Mouse (Mus musculus) monocyte, adult 5-6 weeks (primary cell): ENCODE measurements around the gene Ppil3. TPM values are rescaled to one million over a fixed set of nuclear protein-coding genes. Genes with fewer than 3 reads are reported as not detected.

Experiments
- total RNA-seq: library from RNA; stranded (forward); fragments of 200-1000, 200-491, 200-594 nt; gene quantifications from 3 replicates; pipeline ENCODE4 v1.2.3, GENCODE M21; 2017

Gene Ppil3
- total RNA-seq, 1 experiment from 2014 or later = 80.1 TPM

Other genes starting within 250 kb of the Ppil3 start
- gene Aox4, start 235.1 kb downstream of the Ppil3 start, total RNA-seq = not detected in 3 replicates
- gene Aox2, start 167.2 kb downstream of the Ppil3 start, total RNA-seq = 0.10 TPM in 1 of 3 replicates, not detected in the others
- 164 to 180 TPM (median 178 TPM) in 3 replicates for gene Bzw1, start 52.6 kb downstream of the Ppil3 start, total RNA-seq
- 1,281 to 1,683 TPM (median 1,335 TPM) in 3 replicates for gene Clk1, start 21.4 kb downstream of the Ppil3 start, total RNA-seq
- 11.5 to 22.8 TPM (median 18.0 TPM) in 3 replicates for gene Nif3l1, start 335 bp downstream of the Ppil3 start, total RNA-seq
- gene Orc2, start 59.6 kb upstream of the Ppil3 start, total RNA-seq = 15.9 to 29.6 TPM (median 23.3 TPM) in 3 replicates
- 11.6 to 17.6 TPM (median 14.9 TPM) in 3 replicates for gene Fam126b, start 140.8 kb upstream of the Ppil3 start, total RNA-seq
- gene Ndufb3, start 140.9 kb upstream of the Ppil3 start, total RNA-seq = 33.6 to 51.9 TPM (median 45.8 TPM) in 3 replicates